Mouse (Mus musculus): ENCODE results near the gene Cdk11b. TPM values are rescaled to one million over a fixed set of nuclear protein-coding genes. Genes with fewer than 3 reads are reported as not detected.

Cdk11b gene
- polyA plus RNA-seq, 1 experiment from 2014 or later = 60.3 TPM

- Histone ChIP-seq H3K4me1 (replicated peaks; ENCODE audit: control insufficient read depth, insufficient read depth, low read length) (no peaks in the 10 kb centered on the region), H3K4me2 (replicated peaks; ENCODE audit: low read depth) (no peak overlapping the region), H3K9ac (ENCODE audit: low read depth, low read length) (no peak overlapping the region), H3K27me3 (replicated peaks; ENCODE audit: control insufficient read depth, insufficient read depth, low read length) (no peaks in the 10 kb centered on the region), H3K4me3 (ENCODE audit: low read depth, low read length) (no peak overlapping the region), H3K9me3 (ENCODE audit: control insufficient read depth) (no peaks in the 10 kb centered on the region), H3K27ac (ENCODE audit: low read depth, low read length) (no peak overlapping the region), H3K36me3 (ENCODE audit: control insufficient read depth, insufficient read depth) (peaks cover 45% of the 10 kb centered on the region)
- 31% methylated on average over 1 of the region's 1 CpGs for WGBS
- peak; percentile 86 for TF ChIP-seq CTCF (IDR thresholded peaks at IDR 0.05; ENCODE audit: low read depth)
- no peak for ATAC-seq
Observed at GRCm38 (mm10) chr4:155580420-155580819, 44.2 kb upstream of the Cdk11b start.

- 75% methylated on average over 6 of the region's 6 CpGs for WGBS
- Histone ChIP-seq H3K4me3 (ENCODE audit: low read depth, low read length) (no peak overlapping the region), H3K9ac (ENCODE audit: low read depth, low read length) (no peak overlapping the region), H3K9me3 (ENCODE audit: control insufficient read depth) (no peaks in the 10 kb centered on the region), H3K27ac (ENCODE audit: low read depth, low read length) (no peak overlapping the region), H3K4me2 (replicated peaks; ENCODE audit: low read depth) (no peak overlapping the region), H3K36me3 (ENCODE audit: control insufficient read depth, insufficient read depth) (peaks cover 56% of the 10 kb centered on the region), H3K27me3 (replicated peaks; ENCODE audit: control insufficient read depth, insufficient read depth, low read length) (no peaks in the 10 kb centered on the region), H3K4me1 (replicated peaks; ENCODE audit: control insufficient read depth, insufficient read depth, low read length) (no peaks in the 10 kb centered on the region)
- TF ChIP-seq CTCF (IDR thresholded peaks at IDR 0.05; ENCODE audit: low read depth) = no peak
- peak; percentile 71 for ATAC-seq
Observed at GRCm38 (mm10) chr4:155582279-155582905, 42.3 kb upstream of the Cdk11b start.

GRCm38 (mm10) chr4:155589356-155589755 lies 35.3 kb upstream of the Cdk11b start:
- WGBS = 88% methylated on average over 5 of the region's 5 CpGs
- Histone ChIP-seq H3K9me3 (ENCODE audit: control insufficient read depth) (no peaks in the 10 kb centered on the region), H3K4me2 (replicated peaks; ENCODE audit: low read depth) (no peak overlapping the region), H3K36me3 (ENCODE audit: control insufficient read depth, insufficient read depth) (peaks cover 58% of the 10 kb centered on the region), H3K9ac (ENCODE audit: low read depth, low read length) (no peak overlapping the region), H3K4me3 (ENCODE audit: low read depth, low read length) (no peak overlapping the region), H3K4me1 (replicated peaks; ENCODE audit: control insufficient read depth, insufficient read depth, low read length) (no peaks in the 10 kb centered on the region), H3K27ac (ENCODE audit: low read depth, low read length) (no peak overlapping the region), H3K27me3 (replicated peaks; ENCODE audit: control insufficient read depth, insufficient read depth, low read length) (no peaks in the 10 kb centered on the region)
- no peak for ATAC-seq
- no peak for TF ChIP-seq CTCF (IDR thresholded peaks at IDR 0.05; ENCODE audit: low read depth)

GRCm38 (mm10) chr4:155591012-155591719 lies 33.5 kb upstream of the Cdk11b start:
- Histone ChIP-seq H3K4me3 (ENCODE audit: low read depth, low read length) (no peak overlapping the region), H3K4me1 (replicated peaks; ENCODE audit: control insufficient read depth, insufficient read depth, low read length) (no peaks in the 10 kb centered on the region), H3K27ac (ENCODE audit: low read depth, low read length) (no peak overlapping the region), H3K27me3 (replicated peaks; ENCODE audit: control insufficient read depth, insufficient read depth, low read length) (no peaks in the 10 kb centered on the region), H3K36me3 (ENCODE audit: control insufficient read depth, insufficient read depth) (peaks cover 43% of the 10 kb centered on the region), H3K9ac (ENCODE audit: low read depth, low read length) (no peak overlapping the region), H3K9me3 (ENCODE audit: control insufficient read depth) (no peaks in the 10 kb centered on the region), H3K4me2 (replicated peaks; ENCODE audit: low read depth) (no peak overlapping the region)
- no peak for ATAC-seq
- WGBS = 73% methylated on average over 7 of the region's 7 CpGs
- no peak for TF ChIP-seq CTCF (IDR thresholded peaks at IDR 0.05; ENCODE audit: low read depth)

GRCm38 (mm10) chr4:155593780-155594179 lies 30.9 kb upstream of the Cdk11b start:
- no peak overlapping the region for H3K9ac ChIP-seq (ENCODE audit: low read depth, low read length)
- no peak for TF ChIP-seq CTCF (IDR thresholded peaks at IDR 0.05; ENCODE audit: low read depth)
- peaks cover 18% of the 10 kb centered on the region for H3K36me3 ChIP-seq (ENCODE audit: control insufficient read depth, insufficient read depth)
- H3K4me2 ChIP-seq (replicated peaks; ENCODE audit: low read depth) = no peak overlapping the region
- H3K4me3 ChIP-seq (ENCODE audit: low read depth, low read length) = no peak overlapping the region
- ATAC-seq = no peak
- H3K27ac ChIP-seq (ENCODE audit: low read depth, low read length) = no peak overlapping the region
- H3K4me1 ChIP-seq (replicated peaks; ENCODE audit: control insufficient read depth, insufficient read depth, low read length) = no peaks in the 10 kb centered on the region
- no peaks in the 10 kb centered on the region for H3K9me3 ChIP-seq (ENCODE audit: control insufficient read depth)
- WGBS = 36% methylated on average over 1 of the region's 1 CpGs
- H3K27me3 ChIP-seq (replicated peaks; ENCODE audit: control insufficient read depth, insufficient read depth, low read length) = no peaks in the 10 kb centered on the region

GRCm38 (mm10) chr4:155595777-155596176 lies 28.9 kb upstream of the Cdk11b start:
- no peaks in the 10 kb centered on the region for H3K36me3 ChIP-seq (ENCODE audit: control insufficient read depth, insufficient read depth)
- no peak for TF ChIP-seq CTCF (IDR thresholded peaks at IDR 0.05; ENCODE audit: low read depth)
- no peak overlapping the region for H3K27ac ChIP-seq (ENCODE audit: low read depth, low read length)
- H3K9me3 ChIP-seq (ENCODE audit: control insufficient read depth) = no peaks in the 10 kb centered on the region
- no peak overlapping the region for H3K4me2 ChIP-seq (replicated peaks; ENCODE audit: low read depth)
- no peak overlapping the region for H3K9ac ChIP-seq (ENCODE audit: low read depth, low read length)
- no peaks in the 10 kb centered on the region for H3K27me3 ChIP-seq (replicated peaks; ENCODE audit: control insufficient read depth, insufficient read depth, low read length)
- no peak overlapping the region for H3K4me3 ChIP-seq (ENCODE audit: low read depth, low read length)
- 78% methylated on average over 3 of the region's 3 CpGs for WGBS
- no peaks in the 10 kb centered on the region for H3K4me1 ChIP-seq (replicated peaks; ENCODE audit: control insufficient read depth, insufficient read depth, low read length)
- ATAC-seq = no peak

All from intestine, postnatal 0 days (tissue).